Mouse (Mus musculus) liver, embryonic 11.5 days (tissue): ENCODE results near the gene Serpina1a. TPM values are rescaled to one million over a fixed set of nuclear protein-coding genes. Genes with fewer than 3 reads are reported as not detected.
"Not testable (repeated sequence)": the region's sequence is repeated elsewhere in the genome, so short reads cannot be mapped to it uniquely, and the experiment has no call there.

ENCODE experiments used
- ATAC-seq: fragments of 200-750 bp; cut with Nextera tagmentation; replicated peaks from 2 replicates; pipeline ENCODE4 v1.8.0; 2017; ENCODE audit warnings: moderate number of reproducible peaks, mild to moderate bottlenecking, moderate TSS enrichment, moderate library complexity; ENCODE audit not compliant: low FRiP score
- DNase-seq: peaks from one replicate; pipeline ENCODE4 v3.0.0-alpha.2; 2017; ENCODE audit warnings: low spot score
- H3K27ac ChIP-seq: fragments of 300-500 bp; sonication (generic); 2 replicates; pipeline ENCODE4 v1.5.1; 2014; ENCODE audit warnings: mild to moderate bottlenecking, low read depth, low read length, control low read depth
- H3K27me3 ChIP-seq: fragments of 300-500 bp; sonication (generic); replicated peaks from 2 replicates; pipeline ENCODE4 v1.6.1; 2014; ENCODE audit warnings: low read length, mixed read lengths; ENCODE audit not compliant: control insufficient read depth, insufficient read depth
- H3K36me3 ChIP-seq: fragments of 300-500 bp; sonication (generic); 2 replicates; pipeline ENCODE4 v1.6.1; 2014; ENCODE audit warnings: mild to moderate bottlenecking, low read length, moderate library complexity, mixed read lengths; ENCODE audit not compliant: control insufficient read depth, insufficient read depth
- H3K4me1 ChIP-seq: fragments of 300-500 bp; sonication (generic); replicated peaks from 2 replicates; pipeline ENCODE4 v1.6.1; 2014; ENCODE audit warnings: low read length, mixed read lengths; ENCODE audit not compliant: control insufficient read depth, insufficient read depth
- H3K4me2 ChIP-seq: fragments of 300-500 bp; sonication (generic); 2 replicates; pipeline ENCODE4 v1.6.1; 2014; ENCODE audit warnings: mild to moderate bottlenecking, control low read depth, moderate library complexity
- H3K4me3 ChIP-seq: fragments of 300-500 bp; sonication (generic); 2 replicates; pipeline ENCODE4 v1.5.1; 2014; ENCODE audit warnings: low read depth, low read length, control low read depth
- H3K9ac ChIP-seq: fragments of 300-500 bp; sonication (generic); 2 replicates; pipeline ENCODE4 v1.6.1; 2014; ENCODE audit warnings: low read depth, low read length, control low read depth
- H3K9me3 ChIP-seq: fragments of 300-500 bp; sonication (generic); 2 replicates; pipeline ENCODE4 v1.6.1; 2016; ENCODE audit warnings: low read length, inconsistent platforms, mixed read lengths; ENCODE audit not compliant: control insufficient read depth
- WGBS: fragments of 180-500 bp; shearing (Covaris S2); extraction: QIAGEN DNeasy Blood & Tissue Kit; methylation state at CpG from one replicate; pipeline ENCODE4 v1.1.7; 2014; 5-methylcytosine and 5-hydroxymethylcytosine counted together
- polyA plus RNA-seq: library from polyadenylated mRNA; unstranded; fragments of >200 nt; fragmentation: Nextera tagmentation; extraction: Ambion mirVana; gene quantifications from 2 replicates; pipeline ENCODE4 v1.2.1, GENCODE M21; 2014

Serpina1a gene
- polyA plus RNA-seq, 1 experiment from 2014 or later = 211 TPM

- not testable (repeated sequence) for H3K4me2 ChIP-seq, H3K27me3 ChIP-seq, H3K9me3 ChIP-seq, H3K4me1 ChIP-seq, H3K27ac ChIP-seq, ATAC-seq, H3K4me3 ChIP-seq, DNase-seq, H3K36me3 ChIP-seq, H3K9ac ChIP-seq
- 78% methylated on average over 2 of the region's 2 CpGs for WGBS
These were observed 10.3 kb downstream of the Serpina1a start for GRCm38 (mm10) chr12:103853032-103853431.

GRCm38 (mm10) chr12:103830273-103830672 is 33.1 kb downstream of the Serpina1a start, which contains the start of gene Serpina1b:
TSS of gene Serpina1b (minus strand) at chr12:103830373.
- not testable (repeated sequence) for ATAC-seq, H3K27me3 ChIP-seq, H3K4me3 ChIP-seq, DNase-seq, H3K9me3 ChIP-seq, H3K4me2 ChIP-seq, H3K36me3 ChIP-seq, H3K4me1 ChIP-seq, H3K9ac ChIP-seq, H3K27ac ChIP-seq
- 77% methylated on average over 4 of the region's 4 CpGs for WGBS

GRCm38 (mm10) chr12:103827661-103828372 is 35.5 kb downstream of the Serpina1a start:
- Histone ChIP-seq H3K4me2 (peak overlapping the region; percentile 37), H3K4me3 (peak overlapping the region; percentile 38)
- H3K9me3 ChIP-seq, H3K9ac ChIP-seq, H3K4me1 ChIP-seq, H3K27ac ChIP-seq, H3K36me3 ChIP-seq, H3K27me3 ChIP-seq, DNase-seq, ATAC-seq: not testable (repeated sequence)
- WGBS = 65% methylated on average over 6 of the region's 6 CpGs

GRCm38 (mm10) chr12:103823826-103824225 is 39.5 kb downstream of the Serpina1a start:
- not testable (repeated sequence) for DNase-seq, H3K27me3 ChIP-seq, H3K4me1 ChIP-seq, H3K9me3 ChIP-seq, H3K4me3 ChIP-seq, H3K4me2 ChIP-seq, H3K36me3 ChIP-seq, ATAC-seq, H3K27ac ChIP-seq, H3K9ac ChIP-seq
- 54% methylated on average over 5 of the region's 5 CpGs for WGBS

Other genes with a start within 250 kb of the Serpina1a start
- gene Serpina10, start 232.1 kb downstream of the Serpina1a start, polyA plus RNA-seq = 21.2 and 21.8 TPM in 2 replicates
- 847 and 933 TPM in 2 replicates for gene Serpina6, start 206.3 kb downstream of the Serpina1a start, polyA plus RNA-seq
- gene Serpina16, start 187.4 kb downstream of the Serpina1a start, polyA plus RNA-seq = not detected in 2 replicates
- gene Serpina1f, start 168.0 kb downstream of the Serpina1a start, polyA plus RNA-seq = 0.16 and 0.17 TPM in 2 replicates
- 51.9 and 59.9 TPM in 2 replicates for gene Serpina1d, start 90.0 kb downstream of the Serpina1a start, polyA plus RNA-seq
- gene Serpina1b, start 33.2 kb downstream of the Serpina1a start, polyA plus RNA-seq = 344 and 359 TPM in 2 replicates
- gene Serpina1c, start 41.3 kb upstream of the Serpina1a start, polyA plus RNA-seq = 20.4 and 21.9 TPM in 2 replicates
- gene Serpina1e, start 95.4 kb upstream of the Serpina1a start, polyA plus RNA-seq = 36.4 and 37.7 TPM in 2 replicates
- 2.7 and 3.0 TPM in 2 replicates for gene Serpina11, start 126.4 kb upstream of the Serpina1a start, polyA plus RNA-seq
- gene Serpina9, start 150.2 kb upstream of the Serpina1a start, polyA plus RNA-seq = not detected in 2 replicates
- gene Serpina12, start 180.9 kb upstream of the Serpina1a start, polyA plus RNA-seq = not detected in 2 replicates
- gene Serpina5, start 237.6 kb upstream of the Serpina1a start, polyA plus RNA-seq = not detected in 2 replicates
- not detected in 2 replicates for gene Serpina3a, start 249.2 kb upstream of the Serpina1a start, polyA plus RNA-seq